Mouse (Mus musculus): ENCODE results near the gene Fxyd1.

Gene Fxyd1

DNA sequence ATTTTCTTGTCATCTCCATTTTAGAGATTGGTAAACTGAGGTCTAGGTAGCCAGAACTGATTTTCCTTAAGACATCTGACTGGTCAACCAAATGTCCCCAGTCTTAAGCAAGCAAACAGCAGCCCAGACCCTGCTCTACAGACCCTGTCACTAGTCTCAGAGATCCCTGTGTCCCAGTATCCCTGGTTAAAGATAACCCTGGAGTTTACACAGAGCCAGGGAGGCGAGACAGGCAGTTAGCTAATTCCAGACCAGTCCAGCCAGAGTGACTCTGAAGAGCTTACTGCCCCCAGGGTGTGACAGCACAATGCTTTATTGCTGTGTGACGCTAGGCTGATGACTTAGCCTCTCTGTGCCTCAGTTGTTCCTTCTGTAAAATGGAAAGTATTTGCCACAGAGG, at the start of gene Fxyd1:
Fxyd1 (minus strand) TSS at position 129 of the 400 bp plus-strand sequence.
- in situ Hi-C loops (cut with MboI): loop anchor here (5.0 kb wide), 1 partner anchor 40 kb away; no protein-coding TSS in a partner anchor

DNA sequence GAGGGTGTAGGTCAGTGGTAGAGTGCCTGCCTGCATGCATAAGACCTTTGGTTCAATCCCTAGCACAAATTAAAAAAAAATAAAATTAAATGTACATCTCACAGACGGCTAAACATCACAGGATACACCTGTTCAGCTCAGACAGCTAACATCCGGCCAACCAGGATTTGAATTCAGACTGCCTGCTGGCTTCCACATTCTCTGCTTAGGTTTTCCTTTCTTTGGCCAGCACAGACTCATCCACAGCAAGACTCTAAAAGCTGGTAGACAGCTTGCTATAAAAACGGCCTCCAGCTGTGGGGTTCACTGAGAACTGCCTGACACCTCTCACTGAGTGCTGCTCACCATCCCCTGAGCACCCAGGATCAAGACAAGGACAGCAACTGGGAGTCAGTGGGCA, 49.2 kb upstream of the Fxyd1 start:
- in situ Hi-C loops (cut with MboI): no loop called here

DNA sequence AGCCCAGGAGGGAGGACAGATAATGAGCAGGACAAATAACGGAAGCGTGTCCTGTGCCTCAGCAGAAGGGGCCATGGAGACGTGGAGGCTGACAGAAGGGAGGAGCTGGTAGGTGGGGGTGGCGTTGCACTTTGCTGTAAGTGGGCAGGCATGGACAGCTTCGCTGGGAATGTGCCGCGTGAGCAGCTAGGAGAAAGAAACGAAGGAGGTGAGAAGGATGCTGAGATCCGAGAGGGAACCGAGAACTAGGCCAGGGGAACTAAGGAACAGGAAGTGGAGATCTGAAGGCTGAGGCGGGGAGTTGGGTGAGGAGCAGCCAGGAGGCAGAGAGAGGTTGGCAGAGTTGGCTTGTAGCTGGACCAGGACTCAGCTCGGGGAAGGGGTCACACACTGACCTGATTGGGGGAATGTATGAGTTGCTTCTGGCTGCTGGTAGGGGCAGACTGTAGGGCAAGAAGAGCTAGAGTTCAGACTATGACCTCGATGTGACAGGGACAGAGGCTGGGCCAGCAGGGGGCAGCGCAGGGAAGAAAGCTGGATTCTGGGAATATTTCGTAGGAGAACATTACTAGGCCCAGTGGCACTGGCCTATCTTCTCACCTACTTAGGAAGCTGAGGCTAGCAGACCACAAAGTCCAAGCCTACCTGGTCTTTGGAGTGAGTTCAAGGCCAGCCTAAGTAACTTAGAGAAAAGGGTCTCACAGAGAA, 48.2 kb upstream of the Fxyd1 start:
- in situ Hi-C loops (cut with MboI): no loop called here

DNA sequence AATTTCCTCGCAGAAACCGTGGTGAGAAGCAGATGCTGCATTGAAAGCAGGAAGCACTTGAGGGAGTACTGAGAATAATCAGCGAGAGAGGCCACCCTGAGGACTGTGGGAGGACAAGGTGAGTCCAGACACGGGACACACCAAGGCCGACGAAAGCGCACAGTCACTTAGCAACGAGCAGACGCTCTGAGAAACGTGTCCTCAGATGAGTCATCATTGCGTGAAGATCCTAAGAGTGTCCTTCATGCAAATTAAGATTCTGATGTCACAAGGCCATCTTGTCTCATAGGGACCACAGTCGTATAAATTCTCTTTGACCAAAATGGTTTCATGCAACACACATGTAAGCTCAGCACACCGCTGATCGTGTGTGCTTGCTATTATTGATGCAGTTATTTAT, 43.8 kb upstream of the Fxyd1 start:
- in situ Hi-C loops (cut with MboI): no loop called here

DNA sequence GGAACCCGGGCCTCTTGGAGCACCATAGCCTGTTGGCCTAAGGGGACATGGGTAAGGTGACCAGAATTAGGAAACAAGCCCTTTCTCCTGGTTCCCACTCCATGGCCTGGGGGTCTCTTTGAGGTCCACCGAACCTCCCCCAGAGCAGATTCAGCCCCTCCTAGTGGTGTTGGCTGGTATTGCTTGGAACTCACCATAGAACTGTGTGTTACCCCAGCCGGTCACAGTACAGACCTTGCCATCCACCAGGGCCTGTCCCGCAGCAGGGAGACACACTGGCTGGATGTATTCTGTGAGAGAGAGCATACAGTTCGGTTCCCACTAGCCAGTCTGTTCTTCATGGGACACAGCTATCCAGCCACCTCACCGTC, 42.6 kb upstream of the Fxyd1 start:
- in situ Hi-C loops (cut with MboI): loop anchor here (5.0 kb wide), 1 partner anchor 42 kb away; the partner anchor contains the start of genes Fxyd1 and Lgi4

DNA sequence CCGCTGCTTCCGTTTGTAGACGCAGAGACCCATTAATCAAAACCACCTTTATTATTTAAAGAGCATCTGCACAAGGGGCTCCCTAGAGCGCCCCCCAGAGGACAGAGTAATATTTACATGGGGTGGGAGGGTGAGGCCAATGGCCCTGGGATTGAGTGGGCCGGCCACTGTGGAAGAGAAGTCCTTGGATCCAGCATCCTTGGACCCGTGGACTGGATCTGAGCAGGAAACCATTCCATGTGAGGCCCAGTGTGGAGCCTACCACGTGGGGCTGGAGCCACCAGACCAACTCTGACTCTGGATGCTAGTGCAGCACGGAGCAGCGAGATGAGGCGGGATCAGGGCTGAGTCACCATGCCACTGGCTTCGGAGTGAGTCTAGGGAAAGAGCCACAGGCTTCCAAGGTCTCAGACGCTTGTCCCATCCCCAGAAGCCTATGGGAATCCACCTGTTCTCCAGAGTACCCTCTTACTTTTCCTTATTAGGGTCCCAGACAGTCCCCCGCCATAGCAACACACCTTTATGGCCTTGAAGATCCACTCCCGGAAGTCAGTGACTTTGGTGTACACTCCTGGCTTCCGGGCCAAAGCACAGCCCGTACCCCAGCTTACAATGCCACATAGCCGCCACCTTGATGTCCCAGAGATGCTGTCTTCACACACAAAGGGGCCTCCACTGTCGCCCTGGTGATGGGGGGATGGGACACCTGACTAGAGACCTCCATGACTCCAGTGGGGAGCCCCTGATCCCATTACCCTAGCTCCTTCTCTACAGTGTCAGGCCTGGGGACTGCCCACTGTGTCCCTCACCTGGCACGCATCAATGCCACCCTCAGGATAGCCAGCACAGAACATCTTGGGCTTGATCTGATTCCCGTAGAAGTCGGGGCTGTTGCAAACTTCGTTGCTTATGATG, 42.0 kb upstream of the Fxyd1 start:
- in situ Hi-C loops (cut with MboI): loop anchor here (5.0 kb wide), 1 partner anchor 42 kb away; the partner anchor contains the start of genes Fxyd1 and Lgi4

DNA sequence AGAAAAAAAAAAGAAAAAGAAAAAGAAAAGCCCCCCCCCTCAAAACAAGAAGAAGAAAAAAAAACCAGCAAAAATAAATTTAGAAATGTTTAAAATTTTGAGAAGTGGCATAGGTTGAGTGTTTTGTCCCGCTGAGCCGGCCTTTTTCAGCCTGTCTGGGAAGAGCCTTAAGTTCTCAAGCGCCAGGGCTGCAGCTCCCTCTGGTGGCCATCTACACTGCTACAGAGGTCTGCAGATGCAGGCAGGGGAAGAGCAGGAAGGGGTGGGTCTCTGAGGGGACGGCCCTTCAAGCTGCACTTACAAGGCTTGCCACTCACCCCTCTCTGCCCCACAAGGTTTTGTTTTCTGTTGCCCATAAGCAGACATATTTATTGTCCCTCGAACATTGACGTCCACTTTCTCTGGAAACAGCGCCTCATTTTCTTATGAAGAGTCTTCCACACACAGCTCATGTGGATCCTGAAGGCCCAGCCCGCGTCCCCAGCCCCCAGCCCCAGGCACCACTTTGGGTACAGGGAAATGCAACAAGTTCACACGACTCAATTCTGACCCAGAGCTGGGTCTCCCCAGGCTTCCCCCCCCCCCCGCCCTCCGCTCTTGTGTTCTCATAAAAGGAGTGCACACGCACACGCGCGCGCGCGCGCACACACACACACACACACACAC, 40.7 kb upstream of the Fxyd1 start:
- in situ Hi-C loops (cut with MboI): loop anchor here (5.0 kb wide), 1 partner anchor 40 kb away; the partner anchor contains the start of genes Fxyd1 and Lgi4

DNA sequence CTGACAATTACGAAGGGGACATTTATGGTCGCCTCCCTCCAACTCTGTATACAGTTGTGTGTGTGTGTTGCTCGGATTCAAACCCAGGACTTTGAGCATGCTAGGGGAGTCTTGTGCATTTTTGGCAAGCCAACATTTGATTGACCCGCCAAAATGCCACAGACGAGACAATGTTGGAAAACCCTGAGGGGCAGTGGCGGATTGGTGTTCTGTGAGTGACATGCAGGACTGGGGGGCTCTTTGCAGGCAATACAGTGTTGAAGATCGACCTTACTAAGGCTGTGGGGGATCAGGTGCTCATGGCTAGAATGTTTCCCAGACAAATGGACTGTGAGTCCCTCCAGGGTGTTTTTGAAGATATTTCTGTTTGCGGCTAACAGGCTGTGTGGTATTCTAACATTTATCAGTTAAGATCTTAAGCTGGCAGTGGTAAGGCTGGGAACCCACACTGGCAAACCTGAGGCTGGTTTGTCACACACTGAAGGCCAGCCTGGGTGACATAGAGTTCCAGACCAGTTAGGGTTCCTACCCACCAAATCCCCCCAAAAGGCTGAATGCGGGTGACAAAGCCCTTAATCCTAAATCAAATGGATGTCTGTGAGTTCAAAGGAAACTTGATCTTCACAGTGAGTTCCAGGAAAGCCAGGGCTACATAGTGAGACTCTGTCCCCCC, 40.0 kb upstream of the Fxyd1 start:
- in situ Hi-C loops (cut with MboI): loop anchor here (5.0 kb wide), 1 partner anchor 40 kb away; the partner anchor contains the start of genes Fxyd1 and Lgi4

DNA sequence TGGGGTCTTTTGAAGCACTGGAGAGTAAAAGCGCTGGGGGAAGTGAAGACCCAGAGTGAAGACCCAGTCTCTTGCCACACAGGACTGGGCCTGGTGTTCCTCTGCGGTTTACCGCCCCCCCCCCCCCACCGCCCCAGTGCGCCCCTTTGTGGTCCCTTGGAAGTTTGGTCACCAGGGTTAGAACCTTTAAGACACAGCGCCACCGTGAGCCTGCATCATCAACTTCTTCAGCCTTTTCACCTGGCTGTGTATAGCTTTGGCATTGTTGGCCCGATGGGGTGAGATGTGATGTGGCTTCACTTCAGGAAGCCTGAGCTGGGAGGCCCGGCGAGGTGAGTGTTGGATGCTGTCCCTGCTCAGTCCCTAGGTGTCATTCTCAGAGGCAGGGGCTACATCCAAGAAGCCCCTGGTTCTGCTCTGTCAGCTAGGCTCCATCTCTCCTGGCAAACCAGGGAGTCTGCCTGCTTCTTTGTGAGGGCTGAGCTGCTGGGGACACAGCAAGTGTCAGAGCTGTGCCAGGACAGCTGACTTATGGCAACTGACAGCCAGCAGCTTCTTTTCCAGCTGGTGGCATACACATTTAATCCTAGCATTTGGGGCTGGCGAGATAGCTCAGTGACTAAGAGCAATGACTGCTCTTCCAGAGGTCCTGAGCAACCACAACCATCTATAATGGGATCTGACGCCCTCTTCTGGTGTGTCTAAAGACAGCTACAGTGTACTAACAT, 37.9 kb upstream of the Fxyd1 start:
- in situ Hi-C loops (cut with MboI): loop anchor here (5.0 kb wide), 1 partner anchor 38 kb away; the partner anchor contains the start of genes Fxyd1 and Lgi4

DNA sequence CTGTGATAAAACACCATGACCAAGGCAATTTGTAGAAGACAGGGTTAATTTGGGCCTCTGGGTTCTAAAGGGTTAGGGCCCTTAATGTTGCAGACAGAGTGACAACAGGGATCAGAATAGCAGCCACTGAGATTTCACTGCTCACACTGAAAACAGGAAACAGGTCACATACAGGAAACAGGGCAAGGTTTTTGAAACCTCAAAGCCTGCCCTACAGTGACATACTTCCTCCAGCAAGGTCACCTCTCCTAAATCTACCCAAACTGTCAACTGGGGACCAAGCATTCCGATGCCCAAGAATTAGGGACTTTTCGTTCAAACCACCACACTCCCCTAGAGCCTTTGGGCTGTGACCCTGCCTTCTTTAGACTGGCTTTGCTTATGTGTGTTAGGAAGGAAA, 32.7 kb upstream of the Fxyd1 start:
- in situ Hi-C loops (cut with MboI): no loop called here

DNA sequence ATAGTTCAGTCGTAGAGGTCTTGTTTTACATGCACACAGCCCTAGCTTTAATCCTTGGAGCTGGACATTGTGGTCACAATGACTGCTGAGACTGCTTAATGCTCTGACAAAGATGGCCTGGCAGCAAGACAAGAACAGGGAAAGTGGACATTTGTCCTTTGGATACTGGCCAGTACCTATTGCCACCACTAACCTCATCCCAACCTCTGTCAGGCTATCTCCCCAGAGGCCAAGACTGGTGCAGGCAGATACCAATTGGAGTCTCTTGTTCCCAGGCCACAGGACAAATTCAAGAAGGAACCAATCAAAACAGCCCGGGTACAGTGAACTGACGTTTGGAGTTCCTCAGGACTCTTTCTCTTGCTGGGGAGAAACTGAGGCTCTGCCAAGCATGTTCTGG, 31.2 kb upstream of the Fxyd1 start:
- in situ Hi-C loops (cut with MboI): no loop called here

DNA sequence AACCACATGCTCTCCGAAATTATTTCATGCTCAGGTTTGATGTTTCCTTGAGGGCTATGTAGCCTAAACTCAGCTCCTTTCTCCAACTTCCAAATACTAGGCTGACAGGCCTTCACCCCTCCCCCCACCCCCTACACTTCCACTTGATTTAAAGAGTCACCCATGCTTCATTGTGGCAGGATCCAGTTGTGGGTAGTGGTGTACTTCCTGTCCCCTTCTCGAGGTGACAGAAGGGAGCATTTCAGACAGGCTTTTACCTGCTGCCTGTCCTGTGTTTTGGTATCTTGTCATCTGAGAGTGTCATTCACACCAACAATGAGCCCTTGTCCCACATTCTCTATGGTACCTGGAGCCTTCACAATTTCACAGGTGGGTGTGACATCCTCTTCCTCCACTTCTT, 30.3 kb upstream of the Fxyd1 start:
- in situ Hi-C loops (cut with MboI): no loop called here

DNA sequence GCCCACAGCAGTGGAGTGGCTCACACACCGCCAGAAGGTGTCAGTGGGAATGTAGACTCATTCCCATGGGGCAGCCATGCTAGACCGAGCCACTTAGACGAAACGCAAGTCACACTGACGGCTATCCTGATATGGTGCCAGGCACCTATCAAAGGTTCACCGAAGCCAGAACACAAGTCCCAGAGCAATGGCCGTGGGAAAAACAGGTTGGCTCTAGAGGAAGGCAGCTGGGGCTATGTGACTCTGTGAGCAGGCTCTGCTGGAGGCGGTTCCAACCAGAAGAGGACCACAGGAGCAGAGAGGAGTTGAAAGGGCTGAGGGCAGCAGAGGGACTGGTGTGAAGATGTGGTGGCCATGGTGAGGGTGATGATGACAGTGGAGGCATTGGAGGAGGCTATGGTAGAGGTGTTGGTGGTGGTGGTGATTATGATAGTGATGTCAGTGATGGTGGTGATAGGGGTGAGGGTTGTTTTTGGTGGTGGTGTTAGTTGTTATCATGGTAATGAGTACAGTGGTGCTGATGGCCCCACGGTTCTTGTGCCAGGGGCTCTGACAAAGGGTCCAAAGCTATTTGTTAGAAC, 29.3 kb upstream of the Fxyd1 start:
- in situ Hi-C loops (cut with MboI): no loop called here

DNA sequence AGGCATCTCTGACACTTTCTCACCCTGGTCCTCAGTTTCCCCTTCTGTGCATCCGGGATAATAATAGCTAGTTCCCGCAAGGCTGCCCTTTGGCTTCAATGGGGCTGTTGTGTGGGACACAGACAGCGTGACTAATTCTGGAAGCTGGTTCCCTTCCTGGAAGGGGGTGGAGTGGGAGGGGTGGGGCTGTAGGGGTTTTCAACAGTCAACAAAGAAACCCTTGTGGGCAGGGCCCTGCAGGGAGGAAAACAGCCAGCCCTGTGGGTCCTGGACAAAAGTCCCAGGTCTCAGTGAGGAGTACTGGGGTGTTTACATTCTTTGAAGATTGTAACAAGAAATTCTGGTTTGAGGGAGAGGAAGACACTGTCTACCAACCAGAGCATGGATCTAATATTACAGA, 28.2 kb upstream of the Fxyd1 start:
- in situ Hi-C loops (cut with MboI): no loop called here

DNA sequence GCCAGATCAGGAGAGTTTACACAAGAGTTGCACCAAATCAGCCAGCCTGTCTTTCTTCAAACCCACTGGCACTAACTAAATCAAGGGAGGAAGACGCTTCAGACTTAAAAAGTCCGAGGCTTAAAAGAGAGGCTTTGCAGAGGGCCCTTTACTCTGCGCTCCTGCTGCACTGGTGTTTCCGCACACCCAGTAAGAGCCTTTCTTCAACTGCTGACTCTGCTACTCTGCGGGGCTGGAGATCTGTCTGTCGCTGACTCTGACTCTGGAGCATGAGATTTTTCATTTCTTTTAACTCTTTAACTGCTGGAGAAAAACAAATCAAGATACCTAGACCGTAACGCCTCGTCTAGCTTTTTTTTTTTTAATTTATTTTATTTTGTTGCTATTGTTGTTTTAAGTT, 27.1 kb upstream of the Fxyd1 start:
- in situ Hi-C loops (cut with MboI): no loop called here

DNA sequence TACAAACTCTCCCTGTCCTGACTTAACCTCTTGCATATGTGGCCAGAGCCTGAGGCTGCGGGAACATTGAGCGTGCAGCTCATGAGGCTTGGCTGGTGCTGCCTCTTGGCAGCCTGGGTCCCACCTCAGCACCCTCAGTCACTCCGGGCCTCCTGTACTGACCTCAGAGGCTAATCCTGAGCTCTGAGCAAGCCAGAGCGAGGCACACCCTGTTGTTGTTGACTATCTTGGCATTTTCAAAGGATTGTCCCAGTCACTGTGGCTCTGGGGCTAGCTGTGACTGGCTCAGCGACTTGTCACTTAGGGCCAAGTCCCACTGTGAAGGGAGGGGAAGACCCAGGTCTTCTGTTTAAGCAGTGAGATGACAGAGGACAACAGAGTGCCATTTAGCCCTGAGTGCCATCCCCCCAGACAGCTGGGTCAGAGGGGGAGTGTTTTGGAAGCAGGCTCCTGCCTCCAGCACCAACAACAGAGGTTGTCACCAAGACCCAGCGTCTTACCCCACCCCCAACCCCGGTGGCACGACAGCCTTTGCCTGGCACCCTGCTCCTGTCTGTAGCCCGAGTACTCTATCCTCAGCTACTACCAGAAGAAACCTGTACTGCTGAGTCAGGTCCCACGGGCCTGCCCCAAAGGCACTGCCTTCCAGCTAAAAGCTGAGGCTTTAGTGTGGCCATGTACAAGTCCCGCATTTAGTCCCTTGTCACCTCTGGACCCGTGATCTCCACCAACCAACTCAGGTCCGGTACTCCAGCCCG, 26.0 kb upstream of the Fxyd1 start:
- in situ Hi-C loops (cut with MboI): no loop called here

DNA sequence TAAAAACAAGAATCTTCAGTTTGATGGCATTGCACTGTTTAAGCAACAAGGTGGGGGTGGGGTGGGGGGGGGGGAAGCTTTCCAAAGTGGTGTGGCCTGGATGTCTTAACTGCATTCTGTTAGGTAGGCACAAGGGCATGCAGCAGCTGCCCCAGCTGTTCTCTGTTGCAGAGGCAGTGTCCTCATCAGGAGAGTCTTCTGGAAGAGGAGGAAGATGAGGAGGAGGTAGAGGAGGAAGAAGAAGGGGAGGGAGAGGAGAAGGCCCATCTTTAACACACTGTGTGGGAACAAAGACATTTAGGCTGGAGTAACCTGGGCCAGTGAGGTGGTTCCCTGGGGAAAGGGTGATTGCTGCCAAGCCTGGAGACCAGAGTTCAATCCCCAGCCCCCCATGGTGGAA, 25.1 kb upstream of the Fxyd1 start:
- in situ Hi-C loops (cut with MboI): no loop called here

DNA sequence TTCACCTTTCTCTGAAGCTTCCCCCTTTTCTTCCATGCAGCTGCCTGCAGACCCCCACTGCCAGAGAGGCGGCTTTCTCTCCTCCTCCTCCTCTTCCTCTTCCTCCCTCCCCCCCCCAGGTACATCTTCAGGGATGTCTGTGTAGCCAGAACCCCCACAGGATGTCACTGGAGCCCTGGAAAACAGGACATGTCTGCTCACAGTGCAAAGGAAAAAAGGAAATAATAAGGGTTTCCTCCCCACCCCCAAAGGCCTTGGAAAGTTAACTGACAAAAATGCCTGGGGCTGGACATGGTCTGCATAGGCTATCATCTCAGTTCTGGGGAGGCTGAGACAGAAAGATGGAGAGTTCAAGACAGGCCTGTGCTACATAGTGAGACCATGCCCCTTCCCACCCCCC, 24.1 kb upstream of the Fxyd1 start:
- in situ Hi-C loops (cut with MboI): no loop called here

DNA sequence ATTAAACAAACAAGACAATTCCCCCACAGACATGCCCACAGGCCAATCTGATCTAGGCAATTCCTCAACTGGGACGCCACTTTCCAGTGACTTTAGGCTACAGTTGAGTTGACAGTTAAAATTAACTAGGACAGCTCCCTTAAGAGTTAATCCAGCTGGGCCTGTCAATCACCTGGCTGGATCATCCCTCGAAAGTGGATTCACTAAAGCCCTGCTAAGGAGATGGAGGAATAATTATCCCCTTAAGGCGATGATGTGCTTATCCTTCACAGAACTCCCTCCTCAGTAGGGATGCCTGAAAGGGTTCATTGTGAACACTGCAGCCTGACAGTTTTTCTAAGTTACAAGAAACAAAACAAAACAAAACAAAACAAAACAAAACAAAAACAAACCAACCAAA, 23.6 kb upstream of the Fxyd1 start:
- in situ Hi-C loops (cut with MboI): no loop called here

DNA sequence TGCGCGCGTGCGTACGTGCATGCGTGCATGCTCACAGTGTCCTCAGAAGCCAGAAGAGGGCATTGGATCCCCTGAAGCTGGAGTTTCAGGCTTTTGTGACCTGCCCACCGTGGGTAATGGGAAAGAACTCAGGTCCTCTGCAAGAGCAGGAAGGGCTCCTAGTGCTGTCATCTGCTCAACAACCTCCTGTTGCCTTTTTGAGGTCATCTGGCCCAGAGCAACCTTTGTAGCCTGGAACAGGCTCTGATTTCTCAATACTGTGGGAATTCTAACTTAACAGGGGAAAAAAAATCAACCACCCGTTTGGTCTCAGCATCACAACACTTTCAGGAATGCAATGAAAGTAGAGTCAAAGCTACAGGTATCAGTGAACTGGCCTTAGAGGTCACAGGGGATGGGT, 22.7 kb upstream of the Fxyd1 start:
- in situ Hi-C loops (cut with MboI): no loop called here
